Mouse (Mus musculus) heart, adult 2 months (tissue): ENCODE results near the gene Lyz1.

Source experiments
- CTCF ChIP-seq: fragments of 200-600 bp; IDR thresholded peaks from 2 replicates; pipeline ENCODE4 v1.8.1; 2022; ENCODE audit warnings: antibody characterized with exemption, mild to moderate bottlenecking, moderate library complexity
- POLR2A ChIP-seq: fragments of 200-500 bp; IDR thresholded peaks from 2 replicates; pipeline ENCODE4 v1.6.1; 2011; ENCODE audit warnings: mild to moderate bottlenecking, low read depth, low read length, control low read depth; ENCODE audit not compliant: insufficient read depth

DNA sequence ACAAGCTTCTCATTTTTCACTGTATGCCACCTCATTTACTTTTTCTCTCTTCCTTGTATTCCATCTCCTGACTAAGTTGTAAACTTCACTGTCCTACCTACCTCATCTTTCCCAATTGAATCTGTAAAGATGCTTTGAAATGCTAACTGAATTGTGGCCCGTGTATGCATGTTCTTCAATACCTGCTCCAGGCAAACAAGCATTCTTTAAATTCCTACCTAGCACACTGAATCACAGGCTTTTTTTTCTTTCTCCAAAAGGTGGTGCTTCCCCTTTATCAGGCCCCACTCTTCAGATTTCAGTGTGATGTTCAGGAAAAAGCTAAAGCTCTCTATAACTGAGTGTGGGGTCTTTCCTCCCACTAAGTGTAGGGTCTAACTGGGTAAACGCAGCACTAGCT is 49.7 kb upstream of the Lyz1 start:
- TF ChIP-seq CTCF (no peak), POLR2A (no peak)
